Mouse (Mus musculus) monocyte, adult 59 days (primary cell): ENCODE measurements around the gene Slc26a3. TPM values are rescaled to one million over a fixed set of nuclear protein-coding genes. Genes with fewer than 3 reads are reported as not detected.

Experiments
- total RNA-seq, 2 experiments: library from RNA; stranded (reverse); gene quantifications; one replicate each; pipeline ENCODE4 v1.2.4; 2023

Slc26a3 gene
- not detected for total RNA-seq

GRCm38 (mm10) chr12:31390571-31390970, at the start of gene Slc26a3:
Slc26a3 (plus strand) TSS chr12:31390871.

GRCm38 (mm10) chr12:31350944-31351928, 39.4 kb upstream of the Slc26a3 start, which contains the start of gene Dld:
Dld (minus strand) TSS chr12:31351453.

GRCm38 (mm10) chr12:31499314-31500131, 108.9 kb downstream of the Slc26a3 start, which contains the start of gene Cbll1:
Cbll1 (minus strand) TSS chr12:31499616.

Other genes starting within 250 kb of the Slc26a3 start
- gene Gm6993, start 150.1 kb upstream of the Slc26a3 start, total RNA-seq = not detected
- under 1 TPM; 0.12 to 0.18 TPM for gene Lamb1, start 125.6 kb upstream of the Slc26a3 start, total RNA-seq
- gene Dld, start 39.4 kb upstream of the Slc26a3 start, total RNA-seq = 10 to 100 TPM; 43.7 to 48.2 TPM
- gene Cbll1, start 108.7 kb downstream of the Slc26a3 start, total RNA-seq = 10 to 100 TPM; 28.5 to 29.2 TPM
- gene Slc26a4, start 169.1 kb downstream of the Slc26a3 start, total RNA-seq = not detected
- 10 to 100 TPM; 29.3 TPM for gene Bcap29, start 243.8 kb downstream of the Slc26a3 start, total RNA-seq